Mouse (Mus musculus): ENCODE data around the gene Fam189b.
"Not testable (repeated sequence)": the region's sequence is repeated elsewhere in the genome, so short reads cannot be mapped to it uniquely, and the experiment has no call there.

The Fam189b gene

GRCm38 (mm10) chr3:89206695-89207094 lies 23.8 kb downstream of the Fam189b start:
- DNase-seq: no peak

DNA sequence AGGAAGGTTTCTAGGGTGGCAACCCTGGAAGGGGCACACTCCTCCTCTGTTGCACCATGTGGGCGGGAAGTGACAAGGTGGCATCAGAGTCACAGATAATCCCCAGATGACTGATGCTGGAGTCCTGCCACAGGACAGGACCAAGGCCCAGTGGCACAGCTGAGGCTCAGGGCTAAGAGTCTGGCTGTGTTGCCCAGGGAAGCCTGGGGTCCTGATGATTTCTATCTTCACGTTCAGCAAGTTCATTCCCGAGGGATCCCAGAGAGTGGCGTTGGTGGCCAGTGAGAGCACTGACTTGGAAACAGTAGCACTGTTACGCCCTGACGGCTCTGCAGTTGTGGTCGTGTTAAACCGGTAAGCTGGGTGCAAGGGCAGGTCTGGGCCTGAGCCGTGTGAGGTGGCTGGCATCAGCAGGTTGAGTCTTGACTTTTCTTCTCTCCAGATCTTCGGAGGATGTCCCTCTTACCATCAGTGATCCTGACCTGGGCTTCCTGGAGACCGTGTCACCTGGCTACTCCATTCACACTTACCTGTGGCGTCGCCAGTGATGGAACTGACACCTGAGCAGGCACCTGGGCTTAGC lies 25.2 kb downstream of the Fam189b start:
- DNase-seq: no peak

DNA sequence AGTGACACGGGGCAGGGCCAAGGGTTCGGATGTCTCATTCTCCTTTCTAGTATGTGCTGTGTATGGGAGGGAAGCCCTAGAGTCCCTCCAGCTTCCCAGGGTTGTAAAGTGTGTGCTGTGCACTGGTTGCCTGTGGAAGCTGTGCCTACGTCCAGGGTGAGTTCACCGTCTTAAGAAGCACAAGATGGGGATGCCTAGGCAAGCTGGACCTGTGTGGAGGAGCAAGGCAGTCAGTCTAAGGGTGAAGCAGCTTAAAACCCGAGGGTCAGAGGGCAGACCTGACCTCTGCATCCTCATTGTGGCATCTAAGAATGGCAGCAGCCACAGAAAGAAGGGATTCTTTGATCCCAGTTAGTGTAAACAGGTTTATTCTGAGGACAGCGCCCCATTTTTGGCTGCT lies 25.8 kb downstream of the Fam189b start:
- DNase-seq: no peak

DNA sequence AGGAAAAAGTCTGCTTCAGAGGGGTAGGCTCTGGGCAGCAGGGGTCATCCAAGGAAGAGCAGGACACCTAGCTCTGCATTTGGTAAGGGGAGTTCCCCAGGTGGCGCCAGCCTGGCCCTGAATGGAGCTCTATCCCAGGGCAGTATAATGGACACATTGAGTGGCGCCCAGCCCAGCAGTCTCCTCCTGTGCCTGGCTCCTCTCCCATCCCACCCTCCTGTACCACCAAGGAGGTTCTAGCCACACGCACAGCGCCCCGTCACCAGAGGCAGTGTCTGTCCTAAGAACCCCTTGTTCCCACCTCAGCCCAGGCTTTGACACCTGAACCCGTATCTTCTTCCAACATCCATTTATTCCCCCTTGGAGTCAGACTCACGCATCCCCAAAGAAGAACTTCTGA lies 26.8 kb downstream of the Fam189b start:
- no peak for DNase-seq

GRCm38 (mm10) chr3:89210162-89210561 lies 27.2 kb downstream of the Fam189b start:
- peak in 1 of 2 experiments; percentile 34 for DNase-seq

DNA sequence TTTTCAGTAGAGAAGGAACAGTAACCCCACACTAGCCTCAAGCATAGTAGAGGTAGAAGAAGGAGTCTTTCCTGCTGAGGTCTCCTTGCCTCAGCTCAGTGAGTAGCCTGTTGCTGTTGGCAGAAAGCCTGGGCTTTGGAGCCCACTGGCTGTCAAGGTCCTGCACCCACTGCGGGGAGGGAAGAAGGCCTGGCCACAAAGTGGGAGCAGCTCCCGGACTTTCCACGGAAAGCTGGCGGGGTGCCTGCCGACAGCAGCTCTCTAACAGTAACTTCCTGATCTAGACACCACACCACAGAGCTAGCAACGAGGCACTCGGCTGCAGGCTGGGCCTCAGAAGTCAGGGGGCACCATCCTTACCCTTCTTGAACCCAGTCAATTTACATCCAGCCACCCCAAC lies 27.8 kb downstream of the Fam189b start:
- no peak for DNase-seq

GRCm38 (mm10) chr3:89213803-89214530 lies 31.0 kb downstream of the Fam189b start:
- DNase-seq: peak; percentile 94 to 96

DNA sequence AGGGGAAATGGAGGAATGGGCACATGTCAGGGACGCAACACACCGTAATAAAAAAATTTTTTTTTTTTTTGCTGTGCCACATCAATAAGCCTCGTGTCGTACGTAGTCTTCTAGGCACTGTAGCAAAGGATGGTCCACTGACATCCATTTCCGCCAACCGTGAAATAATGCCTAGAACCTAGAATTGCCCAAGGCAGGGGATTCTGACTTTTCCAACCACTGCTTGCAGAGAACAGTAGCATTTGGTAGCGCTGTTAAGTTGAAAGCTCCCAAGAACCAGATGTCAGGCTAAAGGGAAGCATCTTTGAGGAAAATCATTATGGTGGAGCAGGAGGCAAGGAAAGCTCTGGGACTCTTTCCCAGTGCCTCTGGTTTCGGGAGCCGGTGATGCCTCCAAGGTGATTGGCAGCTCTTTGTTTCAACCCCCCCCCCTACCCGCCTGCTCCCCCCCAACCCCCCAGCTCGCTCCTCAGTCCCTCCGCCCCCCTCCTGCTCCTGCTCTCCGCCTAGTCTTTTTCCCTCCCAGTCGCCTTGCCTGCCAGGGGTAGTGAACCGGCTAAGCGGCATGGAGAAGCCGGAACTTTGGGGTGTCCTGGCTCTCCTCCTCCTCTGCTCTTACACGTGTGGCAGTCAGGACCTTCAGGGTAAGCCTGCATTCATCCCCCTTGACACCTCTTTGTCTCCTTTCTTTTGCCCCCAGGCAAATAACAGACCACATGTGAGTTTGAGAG lies 31.9 kb downstream of the Fam189b start, which contains the start of gene Thbs3:
Gene Thbs3 (plus strand): TSS at position 500 of the 731 bp plus-strand sequence.
- DNase-seq: no peak

- DNase-seq: peak; percentile 82 to 88
Observed at GRCm38 (mm10) chr3:89215853-89216252, 32.9 kb downstream of the Fam189b start.

GRCm38 (mm10) chr3:89216407-89216806 lies 33.5 kb downstream of the Fam189b start:
- DNase-seq: not testable (repeated sequence)

GRCm38 (mm10) chr3:89218271-89218670 lies 35.3 kb downstream of the Fam189b start:
- DNase-seq: peak; percentile 74 to 83

GRCm38 (mm10) chr3:89219546-89219945 lies 36.6 kb downstream of the Fam189b start:
- DNase-seq: no peak

DNA sequence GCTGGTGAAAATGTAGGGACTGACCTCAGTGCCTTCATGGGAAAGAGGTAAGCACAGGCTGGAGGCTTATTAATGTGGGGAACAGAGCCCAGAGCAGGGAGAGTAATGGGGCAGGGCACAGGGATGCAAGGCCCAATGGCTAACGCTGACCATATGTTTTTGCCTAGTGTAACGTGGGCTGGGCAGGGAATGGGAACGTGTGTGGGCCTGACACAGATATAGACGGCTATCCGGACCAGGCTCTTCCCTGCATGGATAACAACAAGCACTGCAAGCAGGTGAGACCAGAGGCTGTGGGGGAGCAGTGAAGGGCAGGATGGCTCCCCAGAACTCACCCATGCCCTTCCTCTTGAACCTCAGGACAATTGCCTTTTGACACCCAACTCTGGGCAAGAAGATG lies 38.2 kb downstream of the Fam189b start:
- no peak for DNase-seq

- DNase-seq: no peak
Observed at GRCm38 (mm10) chr3:89224796-89225195, 41.9 kb downstream of the Fam189b start.

DNA sequence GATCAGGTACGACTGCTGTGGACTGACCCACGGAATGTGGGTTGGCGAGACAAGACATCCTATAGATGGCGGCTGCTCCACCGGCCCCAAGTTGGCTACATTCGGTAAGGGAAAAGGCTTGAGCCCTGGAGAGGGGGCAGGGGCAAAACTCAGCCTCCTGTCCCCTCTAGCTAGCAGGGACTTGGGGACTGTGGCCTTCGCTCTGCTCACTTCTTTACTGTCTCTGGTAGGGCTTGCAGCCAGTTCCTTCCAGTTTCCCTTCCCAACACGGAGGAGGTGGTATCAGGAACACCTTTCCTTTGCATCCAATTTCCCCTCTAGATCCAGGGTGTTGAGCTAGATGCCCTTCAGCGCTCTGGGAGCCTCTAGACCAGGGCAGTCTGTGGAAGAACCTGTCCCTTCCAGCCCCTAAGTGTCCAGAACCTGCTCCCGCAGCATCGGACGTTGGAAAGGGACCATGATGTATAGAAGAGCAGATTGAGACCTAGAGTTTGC lies 42.4 kb downstream of the Fam189b start:
- DNase-seq: no peak

GRCm38 (mm10) chr3:89225918-89226317 lies 43.0 kb downstream of the Fam189b start:
- no peak for DNase-seq

GRCm38 (mm10) chr3:89226361-89226760 lies 43.4 kb downstream of the Fam189b start:
- DNase-seq: no peak

- DNase-seq: no peak
Observed at GRCm38 (mm10) chr3:89226900-89227299, 44.0 kb downstream of the Fam189b start, which contains the start of gene Mtx1. Gene Mtx1 (minus strand): TSS chr3:89227088.

DNA sequence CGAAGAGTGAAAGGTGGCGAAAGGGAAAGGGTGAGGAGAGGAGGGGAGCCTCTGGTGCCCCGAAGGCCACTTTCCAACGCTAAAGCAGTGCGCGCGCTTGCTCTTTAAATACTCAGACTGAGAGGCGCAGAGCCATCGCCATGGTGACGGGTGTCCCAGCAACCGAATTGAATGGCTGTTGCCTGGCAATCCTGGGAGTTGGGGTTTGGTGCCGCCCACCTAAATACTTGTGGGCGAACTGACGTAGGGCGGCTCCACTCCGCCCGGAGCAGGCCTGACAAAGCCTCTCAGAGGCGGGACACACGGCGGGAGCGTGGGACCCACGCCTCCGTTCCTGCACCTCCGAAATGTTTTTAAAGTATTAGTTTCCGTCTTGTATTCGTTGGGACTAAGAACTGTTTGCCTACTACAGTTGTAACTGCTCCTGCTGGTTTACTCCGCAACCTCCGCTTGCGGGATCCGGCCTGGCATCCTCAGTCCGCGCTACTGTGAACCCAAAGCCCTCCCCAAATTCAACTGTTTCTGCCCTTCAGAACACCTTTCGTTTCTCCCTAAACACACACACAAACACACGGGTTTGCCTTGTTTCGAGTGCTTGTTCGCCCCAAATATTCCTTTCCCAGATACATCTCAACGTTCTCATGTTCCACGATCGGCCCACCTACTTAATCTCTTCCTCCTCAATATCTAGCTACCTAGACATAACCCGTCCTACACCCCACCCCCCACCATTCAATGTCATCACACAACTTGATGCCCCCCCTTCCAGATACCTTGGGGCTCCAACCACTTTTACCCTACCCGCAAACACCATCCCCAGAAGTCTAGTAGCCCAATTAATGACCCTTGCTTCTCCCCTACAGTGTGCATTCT lies 44.6 kb downstream of the Fam189b start:
- DNase-seq: peak; percentile 94 to 96

DNA sequence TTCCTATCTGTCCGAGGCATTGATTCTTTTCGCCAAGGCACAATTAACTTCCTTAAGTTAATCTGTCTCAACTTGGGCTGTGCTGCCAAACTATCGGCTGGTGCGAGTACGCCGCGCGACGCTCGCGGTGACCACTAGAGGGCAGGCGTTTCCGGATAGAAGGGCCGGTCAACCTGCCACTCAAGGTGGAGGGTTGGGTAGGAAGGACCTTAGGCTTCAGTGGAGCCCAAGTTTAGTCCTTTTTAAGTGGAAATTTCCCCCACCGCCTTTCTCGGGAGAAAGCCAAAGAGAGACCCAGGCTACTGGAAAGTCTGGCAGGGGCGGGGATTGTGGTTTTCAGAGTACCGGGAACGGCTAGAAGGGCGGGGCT lies 45.2 kb downstream of the Fam189b start:
- peak; percentile 91 to 93 for DNase-seq

DNA sequence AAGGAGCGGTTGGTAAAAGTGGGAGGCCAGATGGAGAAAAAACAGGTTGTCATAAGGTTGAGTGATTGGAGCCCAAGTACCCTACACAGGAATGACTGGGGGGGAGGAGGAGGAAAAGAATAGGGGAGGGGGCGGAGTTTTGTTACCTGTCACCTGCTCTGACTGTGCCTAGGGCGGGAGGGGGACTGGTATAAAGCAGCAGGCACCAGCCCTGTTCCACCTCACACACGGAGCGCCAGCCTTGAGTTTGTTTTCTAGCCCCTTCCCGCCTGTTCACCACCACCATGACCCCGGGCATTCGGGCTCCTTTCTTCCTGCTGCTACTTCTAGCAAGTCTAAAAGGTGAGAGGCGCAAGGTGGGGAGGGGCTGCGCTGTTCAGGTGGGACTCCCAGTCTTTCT lies 45.9 kb downstream of the Fam189b start, which contains the start of gene Muc1:
Gene Muc1 (plus strand): TSS at position 222 of the 400 bp plus-strand sequence.
- DNase-seq: peak; percentile 74 to 77

DNA sequence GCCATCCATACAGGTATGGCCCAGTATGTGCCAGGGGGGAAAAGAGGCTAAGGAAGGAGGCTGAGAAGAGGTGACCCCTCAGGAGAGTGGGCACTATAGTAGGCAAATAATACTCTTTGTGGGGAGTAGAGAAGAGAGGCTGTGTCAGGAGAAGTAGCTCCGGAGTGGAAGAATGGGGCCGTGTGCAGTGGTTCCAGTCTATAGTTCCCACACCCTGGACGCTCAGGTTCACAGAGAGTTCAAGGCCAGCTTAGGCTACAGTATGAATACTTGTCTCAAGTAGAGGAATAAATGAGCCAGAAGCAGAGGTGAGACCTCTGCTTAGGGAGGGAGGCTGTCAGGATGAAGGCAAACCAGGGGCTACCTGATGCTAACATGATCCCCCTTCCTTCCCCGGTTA lies 46.3 kb downstream of the Fam189b start:
- no peak for DNase-seq
